Mouse (Mus musculus) left cerebral cortex, postnatal 25 days (tissue): ENCODE results near the gene Ncoa6. TPM values are rescaled to one million over a fixed set of nuclear protein-coding genes. Genes with fewer than 3 reads are reported as not detected.

Experiments
- DNase-seq, 2 experiments: peaks; one replicate each; pipeline ENCODE4 v3.0.0; 2022; ENCODE audit warnings: low spot score in 2 of 2, mixed read lengths in 1 of 2
- intact Hi-C: fragments of 180-260 bp; cut with DNase I; formaldehyde crosslinking; loops from one replicate; pipeline ENCODE4 v1.15.1; 2025
- total RNA-seq, 2 experiments: library from RNA; stranded (reverse); gene quantifications; 2 replicates each; pipeline ENCODE4 v1.2.3; 2021

The Ncoa6 gene
- total RNA-seq, result 10 to 100 TPM; 65.1 to 65.8 TPM

DNA sequence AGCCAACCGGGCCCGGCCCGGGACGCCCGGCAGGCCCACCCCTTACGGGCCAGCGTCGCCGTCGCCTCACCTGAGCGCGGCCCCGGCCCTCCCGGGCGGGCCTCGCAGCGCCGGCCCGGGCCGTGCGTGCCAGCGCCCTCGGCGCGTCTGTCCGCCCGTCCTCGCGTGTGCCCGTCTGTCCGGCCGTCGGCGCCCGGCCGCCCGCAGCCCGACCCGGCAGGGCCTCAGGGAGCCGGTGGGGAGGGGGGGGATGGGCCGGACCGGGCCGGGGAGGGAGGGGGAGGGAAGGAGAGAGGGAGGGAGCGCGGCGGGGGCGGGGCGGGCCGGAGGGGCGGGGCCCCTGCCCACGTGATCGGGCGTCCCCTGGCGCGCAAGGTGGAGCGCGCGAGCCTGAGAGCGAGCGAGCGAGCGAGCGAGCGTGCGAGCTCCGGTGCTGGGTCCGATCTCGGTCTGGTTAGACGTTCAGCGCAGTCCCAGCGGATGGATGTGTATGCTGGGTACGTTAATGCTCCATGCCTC lies at the start of gene Ncoa6:
Ncoa6 (minus strand) TSS at position 325 of the 519 bp plus-strand sequence.
- peak; percentile 68 for DNase-seq
- intact Hi-C loops, result no loop called here

DNA sequence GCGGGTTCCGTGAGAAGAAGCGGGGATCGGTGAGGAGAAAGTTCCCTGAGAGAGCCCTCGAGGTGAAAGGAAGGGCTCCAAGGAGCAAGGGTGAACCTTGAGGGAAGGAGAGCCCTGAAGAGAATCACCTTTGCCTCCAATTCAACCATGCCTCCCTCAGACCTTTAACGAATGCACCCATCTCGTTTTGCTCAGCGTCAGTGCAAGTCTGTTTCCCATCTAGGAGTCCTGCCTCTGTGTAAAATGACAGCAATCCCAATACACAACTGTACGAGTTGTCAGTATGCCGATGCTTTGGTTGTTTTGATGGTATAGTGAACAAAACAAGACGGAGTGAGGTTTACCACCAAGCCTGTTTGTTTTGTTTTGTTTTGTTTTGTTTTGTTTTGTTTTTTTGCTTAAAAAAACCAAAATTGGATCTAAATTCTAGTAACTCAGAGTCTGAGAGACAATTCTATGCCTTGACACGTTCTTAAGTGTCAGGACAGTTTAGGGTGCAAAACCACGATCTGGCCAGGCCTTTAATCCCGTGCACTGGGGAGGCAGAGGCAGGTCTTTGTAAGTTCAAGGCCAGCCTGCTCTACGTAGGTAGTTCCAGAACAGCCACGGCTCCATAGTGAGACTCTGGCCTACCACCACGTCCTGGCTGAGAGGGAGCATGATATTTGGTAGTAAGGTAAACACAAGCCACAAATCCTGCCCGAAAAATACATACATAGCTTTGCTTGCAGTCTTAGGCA lies 45.0 kb upstream of the Ncoa6 start:
- no peak for DNase-seq
- intact Hi-C loops, result loop anchor here (5.0 kb wide), 1 partner anchor 244 kb away; no protein-coding TSS in a partner anchor

DNA sequence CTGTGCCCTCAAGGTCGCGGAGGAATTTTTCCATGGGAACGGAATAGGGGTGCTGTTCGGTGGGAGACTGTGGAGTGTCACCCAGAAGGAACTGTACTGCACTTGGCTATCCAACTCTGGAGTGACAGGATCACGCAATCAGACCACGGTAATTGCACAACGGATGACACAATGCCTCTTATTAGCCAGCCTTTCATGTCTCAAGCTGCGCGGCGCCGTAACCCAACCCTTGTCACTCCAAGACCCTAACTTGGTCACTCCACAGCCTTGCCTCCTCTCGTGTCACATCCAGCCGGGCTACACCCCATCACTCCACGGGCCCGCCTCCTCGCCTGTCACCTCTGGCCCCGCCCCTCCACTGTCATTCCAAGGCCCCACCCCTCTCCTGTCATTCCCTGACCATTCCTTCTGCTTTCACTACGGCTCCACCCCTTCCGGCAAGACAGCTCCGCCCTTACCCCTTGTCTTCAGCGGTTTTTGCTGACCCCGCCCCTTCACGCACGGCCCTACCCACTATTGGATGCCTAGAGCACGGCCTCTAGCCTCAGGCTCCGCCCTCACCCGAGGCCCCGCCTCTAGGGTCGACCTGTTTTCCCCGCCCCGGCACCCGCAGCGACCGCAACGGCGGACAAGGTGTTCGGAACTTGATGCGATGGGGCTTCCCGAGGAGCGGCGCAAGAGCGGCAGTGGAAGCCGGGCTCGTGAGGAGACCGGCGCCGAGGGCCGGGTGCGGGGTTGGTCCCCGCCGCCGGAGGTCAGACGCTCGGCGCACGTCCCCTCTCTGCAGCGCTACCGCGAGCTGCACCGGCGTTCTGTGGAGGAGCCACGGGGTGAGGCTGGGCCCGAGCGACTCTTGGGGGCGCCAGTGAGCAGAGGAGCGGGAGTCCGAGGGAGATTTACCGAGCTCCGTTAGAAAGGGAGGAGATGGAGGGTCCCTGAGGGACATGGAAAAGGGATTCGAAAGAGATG lies 44.0 kb upstream of the Ncoa6 start, which contains the start of the genes Acss2 and Ggt7:
Acss2 (plus strand) TSS at position 494 of the 969 bp plus-strand sequence.
Ggt7 (minus strand) TSS at position 783 of the 969 bp plus-strand sequence.
- DNase-seq, result peak; percentile 95 to 99
- intact Hi-C loops, result loop anchor here (2.0 to 5.0 kb wide), 4 partner anchors 67 to 245 kb away; partner anchors contain the start of gene Gss

DNA sequence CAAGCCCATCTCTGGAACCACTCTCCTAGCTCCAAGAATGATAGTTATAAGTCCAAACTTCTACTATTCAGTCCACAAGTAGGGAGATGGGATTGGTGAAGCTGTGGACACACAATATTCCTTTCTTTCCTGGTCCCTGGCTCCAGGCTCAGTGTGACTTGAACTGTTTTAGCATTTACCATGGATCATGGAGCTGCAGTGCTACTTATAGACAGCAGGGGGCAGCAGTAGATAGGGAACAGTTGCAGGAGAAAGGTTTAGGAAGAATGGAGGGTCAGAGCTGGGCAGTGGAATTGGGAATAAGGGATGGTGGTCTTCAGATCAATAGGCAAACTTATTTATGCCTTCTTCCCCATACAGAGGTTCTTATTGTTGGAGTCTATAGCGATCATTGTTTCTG lies 42.2 kb upstream of the Ncoa6 start:
- peak; percentile 78 to 87 for DNase-seq
- intact Hi-C loops, result loop anchor here (1.0 to 5.0 kb wide), 5 partner anchors 69 to 246 kb away; partner anchors contain the start of gene Gss

DNA sequence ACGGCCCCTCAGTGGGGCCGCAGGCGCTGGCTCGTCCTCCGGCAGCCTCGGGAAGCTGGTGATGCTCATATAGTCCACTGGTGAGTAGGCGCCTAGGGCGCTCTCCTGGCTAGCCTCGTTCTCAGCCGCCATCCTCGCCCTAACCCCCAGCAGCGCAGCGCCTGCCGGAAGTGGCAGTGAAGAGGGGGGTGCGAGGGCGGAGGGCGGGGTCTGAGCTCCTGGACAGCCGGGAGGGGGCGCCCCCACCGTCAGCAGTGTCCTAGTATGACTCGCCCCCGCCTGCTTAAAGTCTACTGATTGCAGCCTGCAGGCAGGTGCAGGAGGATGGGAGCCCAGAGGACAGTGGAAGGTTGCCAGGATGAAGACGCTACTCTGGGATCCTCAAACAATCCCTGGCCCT lies 41.0 kb upstream of the Ncoa6 start:
- intact Hi-C loops, result loop anchor here (5.0 kb wide), 1 partner anchor 248 kb away; no protein-coding TSS in a partner anchor

DNA sequence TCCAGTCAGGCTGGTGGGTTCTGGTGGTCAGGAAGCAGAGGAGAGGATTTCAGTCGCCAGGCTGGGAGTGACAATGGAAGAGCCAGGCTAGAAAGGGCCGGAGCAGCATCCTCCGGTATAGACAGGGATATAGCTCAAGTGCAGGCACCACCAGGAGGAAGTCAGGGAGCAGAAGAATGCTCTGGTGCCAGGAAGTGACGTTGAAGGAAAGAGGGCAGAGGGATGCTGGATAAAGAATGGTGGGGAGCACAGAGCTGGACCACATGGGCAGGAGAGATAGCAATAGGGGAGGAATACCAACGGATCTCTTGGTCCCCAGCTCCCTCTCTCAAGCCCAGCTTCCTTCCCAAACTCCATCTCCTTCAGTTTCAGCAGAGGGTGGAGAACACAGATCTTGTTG lies 39.8 kb upstream of the Ncoa6 start:
- DNase-seq, result peak; percentile 47 to 76

More for the DNA sequence above, 41.0 kb upstream of the Ncoa6 start:
- DNase-seq, result peak; percentile 90 to 94

DNA sequence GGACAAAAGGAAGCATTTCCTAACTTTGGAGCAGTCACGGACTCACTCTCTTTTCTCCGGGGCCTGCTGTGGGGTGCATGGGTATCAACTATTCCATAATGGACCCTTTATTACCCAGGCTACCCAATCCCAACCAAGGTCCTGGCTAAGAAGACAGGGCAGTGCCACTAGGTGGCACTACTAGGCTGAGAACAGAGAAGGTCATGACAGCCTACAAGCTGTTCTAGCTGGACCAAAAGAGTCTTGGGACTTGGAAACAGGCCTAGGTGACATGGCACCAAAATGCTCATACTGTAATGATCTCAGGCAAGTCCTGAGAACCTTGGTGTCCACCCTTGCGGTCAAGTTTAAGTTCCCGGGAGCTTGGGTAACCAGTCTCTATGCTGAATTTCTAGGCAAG lies 38.8 kb upstream of the Ncoa6 start:
- intact Hi-C loops, result no loop called here
- peak in 1 of 2 experiments; percentile 45 for DNase-seq

More for the DNA sequence above, 39.8 kb upstream of the Ncoa6 start:
- intact Hi-C loops, result no loop called here

DNA sequence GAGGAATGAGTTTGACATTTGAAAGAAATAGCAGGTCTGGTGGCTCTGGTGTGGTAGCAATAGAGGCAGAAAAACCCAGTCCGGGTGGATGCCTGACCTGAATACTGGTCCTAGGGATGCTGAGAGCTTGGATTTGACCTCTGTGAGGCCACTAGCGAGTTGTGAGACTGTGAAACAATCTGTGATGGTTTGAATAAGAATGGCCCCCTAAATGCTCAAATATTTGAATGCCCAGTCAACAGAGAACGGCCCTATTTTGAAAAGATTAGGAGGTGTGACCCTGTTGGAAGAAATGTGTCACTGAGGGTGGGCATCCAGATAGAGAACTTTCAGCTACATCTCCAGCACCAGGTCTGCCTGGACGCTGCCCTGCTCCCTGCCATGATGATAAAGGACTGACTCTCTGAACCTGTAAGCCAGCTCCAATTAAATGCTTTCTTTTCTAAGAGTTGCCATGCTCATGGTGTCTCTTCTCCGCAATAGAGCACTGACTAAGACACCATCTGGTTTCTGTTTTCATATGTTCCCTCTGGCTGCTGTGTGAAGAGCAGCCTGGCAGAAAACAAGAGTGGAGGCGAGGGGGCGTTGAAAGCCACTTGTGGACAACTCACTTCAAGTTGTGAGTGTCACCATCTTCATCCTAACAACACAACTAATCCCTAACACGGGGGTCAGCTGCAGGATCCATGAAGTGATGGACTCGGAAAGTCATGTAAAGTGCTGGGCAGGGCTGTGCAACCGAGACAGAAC lies 34.2 kb upstream of the Ncoa6 start:
- DNase-seq, result peak; percentile 48 to 86

DNA sequence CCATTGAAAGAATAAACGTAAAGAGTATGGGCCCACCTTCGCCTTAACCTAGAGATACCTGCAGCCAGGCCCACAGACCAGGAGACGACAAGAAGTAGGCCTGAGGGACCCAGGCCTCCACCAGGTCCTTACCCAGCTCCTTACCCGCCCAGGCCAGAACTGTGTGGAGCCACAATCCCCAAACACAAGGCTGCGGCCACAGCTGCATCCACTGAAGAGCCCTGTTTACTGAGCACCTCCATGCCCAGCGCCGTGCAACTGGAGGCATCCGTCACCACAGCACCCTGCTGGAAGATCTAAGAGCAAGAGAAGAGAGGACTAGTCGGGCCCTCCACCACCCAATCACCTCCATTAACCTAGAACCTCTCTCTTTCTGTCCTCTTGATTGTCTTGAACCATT lies 32.1 kb upstream of the Ncoa6 start:
- no peak for DNase-seq
- intact Hi-C loops, result no loop called here

More for the DNA sequence above, 34.2 kb upstream of the Ncoa6 start:
- intact Hi-C loops, result no loop called here

DNA sequence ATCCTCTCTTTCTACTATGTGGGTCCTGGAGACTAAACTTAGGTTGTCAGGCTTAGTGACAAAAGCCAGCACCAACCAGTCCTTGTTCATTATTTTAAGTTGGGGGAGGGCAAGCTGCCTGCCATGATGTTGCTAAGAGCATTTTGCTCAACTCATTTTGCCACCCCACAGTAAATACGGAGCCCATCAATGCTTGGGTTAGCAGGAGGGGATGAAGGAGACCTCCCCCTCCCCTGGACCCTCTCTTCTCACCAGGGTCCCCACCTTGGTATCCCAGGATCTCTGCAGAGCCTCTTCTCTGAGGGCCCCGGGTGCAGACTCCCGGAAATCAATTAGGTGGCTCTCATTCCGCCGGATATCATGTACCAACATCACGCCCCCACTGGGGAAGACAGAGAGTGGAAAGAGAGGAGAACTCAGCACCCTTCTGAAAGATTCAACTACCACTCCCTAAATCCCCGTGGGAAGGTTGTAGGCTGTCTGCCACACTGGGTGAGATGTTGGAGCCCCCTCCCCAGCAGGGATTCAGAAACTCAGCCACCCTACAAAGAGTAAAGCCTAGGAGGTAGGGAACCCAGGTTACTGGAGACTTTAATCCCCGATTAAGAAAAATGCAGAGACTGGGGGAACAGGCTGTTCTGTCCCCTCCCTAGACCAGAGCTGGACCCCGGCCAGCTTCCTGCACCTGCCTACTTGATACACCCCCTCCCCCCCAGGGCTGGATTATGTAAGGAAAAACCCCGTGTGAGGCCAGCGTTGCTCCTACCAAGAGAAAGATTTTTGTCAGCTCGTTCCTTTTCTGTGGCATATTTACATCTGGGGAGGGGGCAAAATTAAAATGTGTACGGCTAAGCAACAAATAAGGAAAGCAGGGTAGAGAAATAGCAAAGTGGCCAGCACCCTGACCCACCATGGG lies 31.0 kb upstream of the Ncoa6 start:
- intact Hi-C loops, result no loop called here
- peak in 1 of 2 experiments; percentile 47 for DNase-seq

DNA sequence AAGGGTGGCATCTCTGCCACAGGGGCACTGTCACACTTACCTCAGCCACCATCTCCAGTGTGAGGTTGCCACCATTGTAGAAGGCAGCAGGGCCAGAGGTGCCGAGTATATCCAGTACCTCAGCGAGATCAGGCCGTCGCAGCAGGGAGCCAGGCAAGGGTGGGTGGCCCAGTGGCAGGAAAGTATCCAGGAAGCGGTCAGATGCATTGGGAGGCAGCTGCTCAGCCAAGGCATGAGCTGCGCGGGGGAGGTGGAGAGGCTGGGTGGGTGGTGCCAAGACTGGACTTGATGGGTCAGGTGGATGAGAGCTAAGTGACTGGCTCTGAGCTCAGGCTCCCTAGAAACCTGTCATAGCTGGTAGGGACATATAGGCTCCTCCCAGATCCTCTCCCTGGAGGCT lies 28.9 kb upstream of the Ncoa6 start:
- peak in 1 of 2 experiments; percentile 75 for DNase-seq
- intact Hi-C loops, result no loop called here

DNA sequence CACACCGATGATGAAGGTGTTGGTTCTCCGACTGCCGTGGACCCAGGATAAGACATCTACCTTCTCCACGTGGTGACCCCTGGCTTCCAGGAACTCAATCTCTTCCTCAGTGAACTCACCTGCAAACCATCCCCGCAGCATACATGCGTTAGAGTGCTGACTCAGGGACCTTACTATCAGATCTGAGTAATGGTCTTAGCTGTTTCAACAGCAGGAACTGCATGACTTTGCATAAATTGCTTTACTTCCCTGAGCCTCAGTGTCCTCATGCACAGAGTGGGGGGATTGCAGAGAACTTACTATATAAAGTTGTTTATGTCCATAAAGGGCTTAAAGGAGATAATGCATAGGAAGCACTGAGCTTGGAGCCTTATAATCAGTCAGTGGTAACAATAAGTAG lies 17.3 kb upstream of the Ncoa6 start:
- no peak for DNase-seq
- intact Hi-C loops, result no loop called here

DNA sequence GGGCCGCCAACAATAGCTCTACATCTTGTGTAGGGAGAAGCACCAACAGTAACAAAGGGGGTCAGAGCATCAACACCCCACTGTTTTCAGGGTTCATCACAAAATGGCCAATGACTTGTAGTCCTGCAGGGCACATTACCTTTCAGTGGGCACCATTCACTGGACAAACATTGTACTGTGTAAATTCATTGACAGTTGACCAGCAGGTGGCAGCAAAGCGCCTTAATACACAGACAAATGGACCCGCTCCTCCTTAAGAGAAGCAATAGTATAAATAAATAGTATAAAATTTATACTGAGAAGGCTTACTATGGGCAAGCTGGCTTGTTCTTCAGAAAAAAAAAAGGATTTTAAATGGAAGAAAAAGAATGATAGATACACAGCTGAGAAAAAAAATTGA lies 8.3 kb upstream of the Ncoa6 start:
- intact Hi-C loops, result no loop called here

DNA sequence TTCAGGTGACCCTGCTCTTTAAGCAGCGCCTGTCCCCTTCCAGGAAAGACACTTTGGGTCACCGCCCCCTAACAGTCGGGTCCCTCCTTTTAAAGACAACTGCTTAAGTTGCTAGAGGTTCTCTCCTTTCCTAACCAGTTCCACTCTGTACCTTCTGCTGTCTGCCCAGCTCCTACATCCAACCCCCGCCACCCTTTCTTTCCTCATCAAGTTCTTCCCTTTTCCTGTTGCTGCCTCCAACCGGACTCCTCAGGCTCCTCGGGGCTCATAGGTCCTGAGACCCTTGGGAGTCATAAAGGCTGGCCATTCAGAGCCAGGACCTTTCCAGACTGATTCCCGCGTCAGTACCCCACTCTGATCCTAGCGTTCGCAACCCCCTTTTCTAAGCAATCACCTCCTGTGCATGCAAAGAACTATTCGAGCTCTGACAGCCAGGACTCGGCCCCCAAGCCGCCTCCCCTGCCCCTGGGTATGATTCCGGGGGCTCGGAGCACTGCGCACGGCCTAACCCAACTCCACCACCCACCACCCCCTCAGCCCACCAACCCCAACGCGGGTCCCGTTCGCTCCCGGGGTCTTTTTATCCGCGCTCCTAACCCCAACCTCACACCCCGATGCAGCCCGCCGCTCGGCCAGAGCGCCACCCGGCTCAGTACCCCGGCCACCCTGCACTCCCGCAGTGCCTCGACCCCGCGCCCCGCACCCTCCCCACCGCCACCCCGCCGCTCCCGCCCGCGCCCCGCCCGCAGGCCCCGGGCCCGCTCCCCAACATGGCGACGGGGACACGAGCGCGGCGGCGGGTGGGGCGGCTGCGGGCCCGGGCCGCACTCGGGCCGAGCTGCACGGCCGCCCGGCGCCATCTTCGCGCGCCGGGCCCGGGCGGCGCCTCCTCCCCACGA lies 774 bp downstream of the Ncoa6 start:
- DNase-seq, result peak; percentile 31 to 42
- intact Hi-C loops, result no loop called here

More for the DNA sequence above, 8.3 kb upstream of the Ncoa6 start:
- DNase-seq, result peak; percentile 46 to 54

DNA sequence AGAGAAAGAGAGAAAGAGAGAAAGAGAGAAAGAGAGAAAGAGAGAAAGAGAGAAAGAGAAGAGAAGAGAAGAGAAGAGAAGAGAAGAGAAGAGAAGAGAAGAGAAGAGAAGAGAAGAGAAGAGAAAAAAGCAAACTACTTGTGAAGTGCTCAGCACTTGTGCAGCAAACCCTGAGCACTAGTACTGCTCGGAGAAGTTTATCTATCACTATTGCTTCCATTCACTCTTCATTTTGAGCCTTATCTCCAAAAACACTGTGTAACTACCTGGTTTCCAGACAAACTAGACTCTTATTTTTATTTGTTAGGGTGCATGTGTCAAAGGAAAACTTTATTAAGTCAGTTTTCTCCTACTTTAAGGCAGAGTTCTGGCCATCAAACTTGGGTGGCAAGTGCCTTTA lies 6.8 kb downstream of the Ncoa6 start:
- no peak for DNase-seq
- intact Hi-C loops, result no loop called here

DNA sequence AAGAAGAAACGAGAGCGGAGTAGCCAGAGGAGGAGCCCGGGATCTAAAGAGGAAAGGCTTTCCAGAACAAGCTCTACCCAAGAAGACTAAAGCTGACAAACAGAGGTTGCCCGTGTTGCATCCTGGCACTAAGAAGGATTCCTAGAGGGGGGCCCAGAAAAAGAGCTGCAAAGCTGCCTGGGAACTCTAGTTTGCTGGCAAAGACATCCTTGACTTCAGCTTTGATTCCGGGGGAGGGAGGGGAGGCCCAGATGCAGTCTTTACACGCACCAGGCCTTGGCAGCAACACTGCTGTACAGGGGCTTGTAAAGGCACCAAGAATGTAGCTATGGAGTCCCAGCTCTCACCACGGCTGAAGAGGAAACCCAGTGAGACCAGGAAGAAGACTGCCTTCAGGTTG lies 20.1 kb downstream of the Ncoa6 start:
- intact Hi-C loops, result no loop called here
- peak in 1 of 2 experiments; percentile 13 for DNase-seq

DNA sequence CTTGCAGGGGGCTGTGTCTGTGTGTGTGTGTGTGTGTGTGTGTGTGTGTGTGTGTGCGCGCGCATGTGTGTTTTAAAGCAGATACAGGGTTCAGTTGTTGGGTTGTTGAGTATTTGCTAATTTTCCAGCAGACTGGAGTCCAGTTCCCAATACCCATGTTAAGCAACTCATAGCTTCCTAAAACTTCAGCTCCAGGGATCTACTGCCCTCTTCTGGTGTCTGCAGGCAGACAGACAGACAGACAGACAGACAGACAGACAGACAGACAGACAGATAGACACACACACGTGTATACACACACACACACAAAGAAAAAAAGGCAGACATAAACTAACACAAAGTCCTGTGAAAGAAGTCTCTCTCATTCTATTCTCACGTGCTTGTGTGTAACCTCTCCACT lies 22.4 kb downstream of the Ncoa6 start:
- DNase-seq, result no peak
- intact Hi-C loops, result no loop called here
